Mouse (Mus musculus) liver, adult 2 months (tissue): Measurements from ENCODE around the gene Evx1.

ENCODE experiments used
- CTCF ChIP-seq: fragments of 200-500 bp; IDR thresholded peaks from 2 replicates; pipeline ENCODE4 v1.5.1; 2011; ENCODE audit warnings: low read depth, low read length, control low read depth
- POLR2A ChIP-seq: fragments of 200-500 bp; IDR thresholded peaks from 2 replicates; pipeline ENCODE4 v1.6.1; 2011; ENCODE audit warnings: low read length, control low read depth; ENCODE audit not compliant: insufficient read depth; ENCODE audit errors: extremely low read depth

GRCm38 (mm10) chr6:52324061-52324460 is 10.8 kb downstream of the Evx1 start:
- TF ChIP-seq CTCF = no peak
- TF ChIP-seq POLR2A = no peak
